Mouse (Mus musculus) heart, postnatal 0 days (tissue): ENCODE measurements at regions not wholly inside any gene's neighbourhood (a gene's known extent, or its start where the extent isn't known, plus 50 kb on each side); places are given as distances from the start of the nearest gene placed in this dataset.

ENCODE experiments used
- CTCF ChIP-seq: IDR thresholded peaks from 2 replicates; pipeline ENCODE4 v1.5.1; 2016; ENCODE audit warnings: antibody characterized with exemption, control low read depth, low read depth
- EP300 ChIP-seq: IDR thresholded peaks from 2 replicates; pipeline ENCODE4 v1.6.1; 2016; ENCODE audit warnings: antibody characterized with exemption, low read depth

DNA sequence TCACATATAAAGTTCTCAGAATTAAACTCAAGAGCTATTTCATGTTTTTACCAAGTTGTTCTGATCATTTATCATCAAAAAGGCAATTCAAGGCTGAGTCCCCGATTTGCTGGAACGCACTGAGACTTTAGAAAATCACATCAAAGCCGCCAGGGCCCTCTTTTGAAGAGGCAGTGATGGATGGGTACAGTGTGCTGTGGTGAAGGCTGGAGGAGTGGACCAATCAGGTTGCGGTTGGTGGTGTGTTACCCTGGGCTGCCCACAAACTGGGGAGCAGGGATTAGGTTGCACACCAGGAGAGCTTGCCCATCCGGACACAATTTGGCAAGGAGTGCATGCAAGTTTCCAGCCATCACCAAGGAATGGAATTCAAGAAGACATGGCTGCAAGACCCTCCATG, 191.9 kb upstream of the Wdfy3 start:
- TF ChIP-seq EP300, result no peak
- no peak for TF ChIP-seq CTCF
